Mouse (Mus musculus) myocyte (in vitro differentiated cells): ENCODE data around the gene Ubr3.

Experiments
- E2F4 ChIP-seq: IDR thresholded peaks from one replicate; pipeline ENCODE4 v1.6.1; 2011; ENCODE audit warnings: mild to moderate bottlenecking, control low read depth, moderate library complexity; ENCODE audit not compliant: insufficient read depth
- MAX ChIP-seq: IDR thresholded peaks from one replicate; pipeline ENCODE4 v1.6.1; 2011; ENCODE audit warnings: low read depth, mild to moderate bottlenecking, control low read depth
- MYOD1 ChIP-seq, 3 experiments: IDR thresholded peaks; one replicate each; pipeline ENCODE4 v1.6.1; 2011; ENCODE audit warnings: control low read depth in 2 of 3, low read depth in 2 of 3, mild to moderate bottlenecking in 2 of 3, moderate library complexity in 1 of 3; ENCODE audit not compliant: insufficient read length in 2 of 3, control insufficient read depth in 1 of 3
- MYOG ChIP-seq, 3 experiments: IDR thresholded peaks; one replicate each; pipeline ENCODE4 v1.6.1; 2011; ENCODE audit warnings: control low read depth in 2 of 3, low read depth in 2 of 3, mild to moderate bottlenecking in 2 of 3; ENCODE audit not compliant: insufficient read length in 2 of 3, control insufficient read depth in 1 of 3, insufficient read depth in 1 of 3
- POLR2A ChIP-seq: IDR thresholded peaks from one replicate; pipeline ENCODE4 v1.6.1; 2011; ENCODE audit warnings: low read depth, mild to moderate bottlenecking, control low read depth, moderate library complexity; ENCODE audit not compliant: insufficient read length
- POLR2AphosphoS2 ChIP-seq: IDR thresholded peaks from one replicate; pipeline ENCODE4 v1.6.1; 2011; ENCODE audit warnings: low read depth, control low read depth; ENCODE audit not compliant: insufficient read length
- SRF ChIP-seq: IDR thresholded peaks from one replicate; pipeline ENCODE4 v1.6.1; 2011; ENCODE audit warnings: low read depth; ENCODE audit not compliant: control insufficient read depth, insufficient read length
- TCF12 ChIP-seq: IDR thresholded peaks from one replicate; pipeline ENCODE4 v1.6.1; 2011; ENCODE audit warnings: mild to moderate bottlenecking, control low read depth; ENCODE audit not compliant: poor library complexity, insufficient read depth, severe bottlenecking
- TCF3 ChIP-seq: IDR thresholded peaks from one replicate; pipeline ENCODE4 v1.6.1; 2011; ENCODE audit warnings: low read depth, control low read depth; ENCODE audit not compliant: insufficient read length
- USF1 ChIP-seq: IDR thresholded peaks from one replicate; pipeline ENCODE4 v1.6.1; 2011; ENCODE audit warnings: low read depth, mild to moderate bottlenecking, control low read depth, moderate library complexity

DNA sequence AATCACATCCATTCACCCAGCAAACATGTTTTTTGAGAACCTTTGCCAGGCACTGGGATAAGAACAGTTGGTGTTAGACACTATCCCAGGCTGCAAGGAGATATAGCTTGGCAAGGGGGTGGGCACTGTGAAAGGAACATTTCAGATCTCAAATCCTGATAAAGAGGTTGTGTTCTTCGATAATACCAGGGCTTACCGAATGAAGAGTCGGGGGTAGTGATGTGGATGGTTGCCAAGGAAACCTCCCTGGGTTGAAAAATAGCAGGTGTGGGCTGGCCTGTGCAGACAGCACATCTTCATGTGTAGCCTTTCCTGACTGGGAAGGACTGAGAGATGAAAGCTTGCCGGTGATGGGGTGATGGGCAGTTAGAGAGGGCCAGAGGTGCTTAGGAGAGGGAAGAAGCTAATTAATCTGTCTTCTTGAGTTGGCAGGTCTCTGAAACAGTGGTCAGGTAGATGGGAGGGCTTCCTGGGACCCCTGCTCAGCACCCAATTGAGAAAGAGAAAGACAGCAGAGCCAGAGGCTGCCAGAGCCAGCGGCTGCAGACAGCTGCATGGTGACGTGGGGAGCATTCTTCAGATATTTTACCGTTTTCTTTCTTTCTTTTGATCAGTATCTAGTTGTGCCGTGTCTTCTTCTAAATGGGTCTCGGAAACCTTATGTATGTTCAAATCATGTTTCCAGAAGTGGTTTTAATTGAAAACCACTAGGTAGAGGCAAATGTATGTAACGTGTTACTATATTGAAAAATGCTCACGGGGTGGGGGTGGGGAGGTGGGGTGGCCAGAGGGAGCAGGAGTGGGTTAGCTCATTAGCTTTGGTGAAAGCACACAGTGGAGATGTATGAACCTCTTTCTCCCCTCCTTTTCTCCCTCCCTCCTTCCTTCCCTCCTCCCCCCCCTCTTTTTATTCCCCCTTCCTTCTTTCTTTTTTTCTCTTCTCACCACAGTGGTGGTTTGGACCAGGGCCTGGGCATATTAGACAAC is 163.6 kb downstream of the Ubr3 start:
- TF ChIP-seq E2F4 (no peak), SRF (no peak), USF1 (no peak), MAX (no peak), POLR2A (no peak), TCF12 (no peak), MYOD1 (IDR thresholded peaks at IDR 0.05; ENCODE audit: control insufficient read depth in 1 of 3, insufficient read length in 2 of 3, low read depth in 2 of 3) (no peak), TCF3 (no peak), POLR2AphosphoS2 (no peak), MYOG (IDR thresholded peaks at IDR 0.05; ENCODE audit: control insufficient read depth in 1 of 3, insufficient read depth in 1 of 3, insufficient read length in 2 of 3, low read depth in 2 of 3) (no peak)
